Mouse (Mus musculus): ENCODE results near the gene Rplp0. TPM values are rescaled to one million over a fixed set of nuclear protein-coding genes. Genes with fewer than 3 reads are reported as not detected.

Rplp0 gene
- total and polyA plus RNA-seq, 2 experiments from 2014 or later: 842 to 1,794 TPM

- TF ChIP-seq CTCF (IDR thresholded peaks at IDR 0.05; ENCODE audit: low read depth): no peak
- H3K36me3 ChIP-seq (ENCODE audit: insufficient read depth): peaks cover 85% of the 10 kb centered on the region
- H3K4me3 ChIP-seq (ENCODE audit: low read depth, low read length): no peak overlapping the region
- H3K4me1 ChIP-seq (ENCODE audit: insufficient read depth): no peaks in the 10 kb centered on the region
- ATAC-seq: no peak
- no peak for DNase-seq
- no peaks in the 10 kb centered on the region for H3K27me3 ChIP-seq (ENCODE audit: insufficient read depth, low read length)
- WGBS: 92% methylated on average over 12 of the region's 12 CpGs
- no peak overlapping the region for H3K4me2 ChIP-seq (ENCODE audit: low read depth)
- no peak overlapping the region for H3K9ac ChIP-seq
- H3K27ac ChIP-seq (ENCODE audit: low read depth, low read length): no peak overlapping the region
- 0 out of 2 replicates have a peak, but pooled peaks cover 3% of the 10 kb centered on the region for H3K9me3 ChIP-seq (ENCODE audit: low read length)
Measured at GRCm38 (mm10) chr5:115585616-115586015, 26.3 kb downstream of the Rplp0 start.

- Histone ChIP-seq H3K4me2 (ENCODE audit: low read depth) (no peak overlapping the region), H3K4me1 (ENCODE audit: insufficient read depth) (no peaks in the 10 kb centered on the region), H3K36me3 (ENCODE audit: insufficient read depth) (peaks cover 85% of the 10 kb centered on the region), H3K9ac (no peak overlapping the region), H3K9me3 (ENCODE audit: low read length) (0 out of 2 replicates have a peak, but pooled peaks cover 3% of the 10 kb centered on the region), H3K4me3 (ENCODE audit: low read depth, low read length) (no peak overlapping the region), H3K27me3 (ENCODE audit: insufficient read depth, low read length) (no peaks in the 10 kb centered on the region), H3K27ac (ENCODE audit: low read depth, low read length) (no peak overlapping the region; the same call in 1 of the 2 replicates)
- TF ChIP-seq CTCF (IDR thresholded peaks at IDR 0.05; ENCODE audit: low read depth): no peak
- 21% methylated on average over 15 of the region's 15 CpGs for whole genome bisulfite sequencing
- peak; percentile 36 for DNase-seq
- ATAC-seq: peak; percentile 83
Measured at GRCm38 (mm10) chr5:115586166-115586565, 26.9 kb downstream of the Rplp0 start.

- DNase-seq (no peak), ATAC-seq (no peak)
- Histone ChIP-seq H3K9me3 (ENCODE audit: low read length) (0 out of 2 replicates have a peak, but pooled peaks cover 3% of the 10 kb centered on the region), H3K4me1 (ENCODE audit: insufficient read depth) (no peaks in the 10 kb centered on the region), H3K36me3 (ENCODE audit: insufficient read depth) (peaks cover 85% of the 10 kb centered on the region), H3K27ac (ENCODE audit: low read depth, low read length) (no peak overlapping the region), H3K4me2 (ENCODE audit: low read depth) (no peak overlapping the region), H3K27me3 (ENCODE audit: insufficient read depth, low read length) (no peaks in the 10 kb centered on the region), H3K9ac (no peak overlapping the region), H3K4me3 (ENCODE audit: low read depth, low read length) (no peak overlapping the region)
- 89% methylated on average over 2 of the region's 2 CpGs for WGBS
- no peak for TF ChIP-seq CTCF (IDR thresholded peaks at IDR 0.05; ENCODE audit: low read depth)
Measured at GRCm38 (mm10) chr5:115586780-115587179, 27.5 kb downstream of the Rplp0 start.

GRCm38 (mm10) chr5:115591028-115591427, 31.8 kb downstream of the Rplp0 start:
- Histone ChIP-seq H3K27ac (ENCODE audit: low read depth, low read length) (no peak overlapping the region), H3K27me3 (ENCODE audit: insufficient read depth, low read length) (no peaks in the 10 kb centered on the region), H3K9me3 (ENCODE audit: low read length) (no peaks in the 10 kb centered on the region), H3K4me3 (ENCODE audit: low read depth, low read length) (no peak overlapping the region), H3K4me2 (ENCODE audit: low read depth) (no peak overlapping the region), H3K4me1 (ENCODE audit: insufficient read depth) (no peaks in the 10 kb centered on the region), H3K36me3 (ENCODE audit: insufficient read depth) (peaks cover 84% of the 10 kb centered on the region), H3K9ac (no peak overlapping the region)
- TF ChIP-seq CTCF (IDR thresholded peaks at IDR 0.05; ENCODE audit: low read depth): no peak
- DNase-seq (no peak), ATAC-seq (no peak)
- 88% methylated on average over 11 of the region's 11 CpGs for WGBS

- Histone ChIP-seq H3K9me3 (ENCODE audit: low read length) (no peaks in the 10 kb centered on the region), H3K4me2 (ENCODE audit: low read depth) (no peak overlapping the region), H3K9ac (no peak overlapping the region), H3K4me3 (ENCODE audit: low read depth, low read length) (no peak overlapping the region), H3K36me3 (ENCODE audit: insufficient read depth) (peaks cover 86% of the 10 kb centered on the region), H3K27me3 (ENCODE audit: insufficient read depth, low read length) (no peaks in the 10 kb centered on the region), H3K4me1 (ENCODE audit: insufficient read depth) (no peaks in the 10 kb centered on the region), H3K27ac (ENCODE audit: low read depth, low read length) (no peak overlapping the region)
- 95% methylated on average over 2 of the region's 2 CpGs for WGBS
- no peak for TF ChIP-seq CTCF (IDR thresholded peaks at IDR 0.05; ENCODE audit: low read depth)
- ATAC-seq (no peak), DNase-seq (no peak)
Measured at GRCm38 (mm10) chr5:115591506-115591905, 32.2 kb downstream of the Rplp0 start.

- ATAC-seq: no peak
- no peak overlapping the region for H3K27ac ChIP-seq (ENCODE audit: low read depth, low read length)
- TF ChIP-seq CTCF (IDR thresholded peaks at IDR 0.05; ENCODE audit: low read depth): no peak
- 91% methylated on average over 6 of the region's 6 CpGs for WGBS
- H3K4me3 ChIP-seq (ENCODE audit: low read depth, low read length): no peak overlapping the region
- H3K4me1 ChIP-seq (ENCODE audit: insufficient read depth): no peaks in the 10 kb centered on the region
- H3K9me3 ChIP-seq (ENCODE audit: low read length): no peaks in the 10 kb centered on the region
- H3K9ac ChIP-seq: no peak overlapping the region
- H3K4me2 ChIP-seq (ENCODE audit: low read depth): no peak overlapping the region
- H3K27me3 ChIP-seq (ENCODE audit: insufficient read depth, low read length): no peaks in the 10 kb centered on the region
- DNase-seq: no peak
- peaks cover 82% of the 10 kb centered on the region for H3K36me3 ChIP-seq (ENCODE audit: insufficient read depth)
Measured at GRCm38 (mm10) chr5:115603561-115603960, 44.3 kb downstream of the Rplp0 start.

GRCm38 (mm10) chr5:115611566-115611965, 52.3 kb downstream of the Rplp0 start:
- DNase-seq (no peak), ATAC-seq (no peak)
- no peak overlapping the region for H3K4me2 ChIP-seq (ENCODE audit: low read depth)
- no peaks in the 10 kb centered on the region for H3K4me1 ChIP-seq (ENCODE audit: insufficient read depth)
- WGBS: 91% methylated on average over 11 of the region's 11 CpGs
- peaks cover 98% of the 10 kb centered on the region for H3K36me3 ChIP-seq (ENCODE audit: insufficient read depth)
- no peak for TF ChIP-seq CTCF (IDR thresholded peaks at IDR 0.05; ENCODE audit: low read depth)
- no peaks in the 10 kb centered on the region for H3K27me3 ChIP-seq (ENCODE audit: insufficient read depth, low read length)
- no peak overlapping the region for H3K27ac ChIP-seq (ENCODE audit: low read depth, low read length)
- no peak overlapping the region for H3K4me3 ChIP-seq (ENCODE audit: low read depth, low read length)
- no peak overlapping the region for H3K9ac ChIP-seq
- no peaks in the 10 kb centered on the region for H3K9me3 ChIP-seq (ENCODE audit: low read length)

Small RNA genes lying within 50 kb of the gene (microRNA-seq; reads per million reads assigned to microRNA genes)
- 0.12 to 1.2 reads per million in 2 experiments for gene Mir7029

Other genes starting within 250 kb of the Rplp0 start
- 43.7 and 49.9 TPM in 2 replicates for gene Srsf9, start 232.3 kb upstream of the Rplp0 start, total RNA-seq (2014; rRNA removed)
- gene Srsf9, start 232.3 kb upstream of the Rplp0 start, polyA plus RNA-seq (2015; fragmentation: Nextera tagmentation; extraction: Ambion mirVana): 112 and 117 TPM in 2 replicates
- 21.8 and 25.5 TPM in 2 replicates for gene Gatc, start 218.3 kb upstream of the Rplp0 start, total RNA-seq (2014; rRNA removed)
- gene Gatc, start 218.3 kb upstream of the Rplp0 start, polyA plus RNA-seq (2015; fragmentation: Nextera tagmentation; extraction: Ambion mirVana): 34.8 and 40.2 TPM in 2 replicates
- gene Triap1, start 218.2 kb upstream of the Rplp0 start, total RNA-seq (2014; rRNA removed): 17.3 and 22.8 TPM in 2 replicates
- gene Triap1, start 218.2 kb upstream of the Rplp0 start, polyA plus RNA-seq (2015; fragmentation: Nextera tagmentation; extraction: Ambion mirVana): 60.5 and 68.0 TPM in 2 replicates
- gene Cox6a1, start 210.5 kb upstream of the Rplp0 start, total RNA-seq (2014; rRNA removed): 628 and 701 TPM in 2 replicates
- 1,510 and 1,858 TPM in 2 replicates for gene Cox6a1, start 210.5 kb upstream of the Rplp0 start, polyA plus RNA-seq (2015; fragmentation: Nextera tagmentation; extraction: Ambion mirVana)
- 53.8 and 65.9 TPM in 2 replicates for gene Msi1, start 129.9 kb upstream of the Rplp0 start, total RNA-seq (2014; rRNA removed)
- 48.2 and 49.9 TPM in 2 replicates for gene Msi1, start 129.9 kb upstream of the Rplp0 start, polyA plus RNA-seq (2015; fragmentation: Nextera tagmentation; extraction: Ambion mirVana)
- gene Pla2g1b, start 93.2 kb upstream of the Rplp0 start, total RNA-seq (2014; rRNA removed): not detected in 2 replicates
- not detected in 2 replicates for gene Pla2g1b, start 93.2 kb upstream of the Rplp0 start, polyA plus RNA-seq (2015; fragmentation: Nextera tagmentation; extraction: Ambion mirVana)
- 34.5 and 36.3 TPM in 2 replicates for gene Sirt4, start 74.7 kb upstream of the Rplp0 start, total RNA-seq (2014; rRNA removed)
- 18.3 and 18.8 TPM in 2 replicates for gene Sirt4, start 74.7 kb upstream of the Rplp0 start, polyA plus RNA-seq (2015; fragmentation: Nextera tagmentation; extraction: Ambion mirVana)
- 23.5 and 29.8 TPM in 2 replicates for gene Pxn, start 52.8 kb upstream of the Rplp0 start, total RNA-seq (2014; rRNA removed)
- gene Pxn, start 52.8 kb upstream of the Rplp0 start, polyA plus RNA-seq (2015; fragmentation: Nextera tagmentation; extraction: Ambion mirVana): 14.1 and 14.8 TPM in 2 replicates
- gene Gcn1l1, start 5.8 kb downstream of the Rplp0 start, total RNA-seq (2014; rRNA removed): 51.9 and 74.4 TPM in 2 replicates
- gene Gcn1l1, start 5.8 kb downstream of the Rplp0 start, polyA plus RNA-seq (2015; fragmentation: Nextera tagmentation; extraction: Ambion mirVana): 19.4 and 22.4 TPM in 2 replicates
- gene Rab35, start 72.4 kb downstream of the Rplp0 start, total RNA-seq (2014; rRNA removed): 87.7 and 92.5 TPM in 2 replicates
- 22.0 and 24.7 TPM in 2 replicates for gene Rab35, start 72.4 kb downstream of the Rplp0 start, polyA plus RNA-seq (2015; fragmentation: Nextera tagmentation; extraction: Ambion mirVana)
- 183 and 184 TPM in 2 replicates for gene Bicdl1, start 172.2 kb downstream of the Rplp0 start, total RNA-seq (2014; rRNA removed)
- gene Bicdl1, start 172.2 kb downstream of the Rplp0 start, polyA plus RNA-seq (2015; fragmentation: Nextera tagmentation; extraction: Ambion mirVana): 21.6 and 27.6 TPM in 2 replicates